Mouse (Mus musculus) hindbrain, embryonic 10.5 days (tissue): Measurements from ENCODE around the gene Adk. TPM values are rescaled to one million over a fixed set of nuclear protein-coding genes. Genes with fewer than 3 reads are reported as not detected.
A peak's percentile ranks its signal among the peaks of the same experiment; 100 is the strongest.
"Not testable (repeated sequence)": the region's sequence is repeated elsewhere in the genome, so short reads cannot be mapped to it uniquely, and the experiment has no call there.

Experiments used
- DNase-seq: peaks from one replicate; pipeline ENCODE4 v3.0.0-alpha.2; 2017; ENCODE audit warnings: low spot score
- H3K27ac ChIP-seq: fragments of 300-500 bp; sonication (generic); 2 replicates; pipeline ENCODE4 v1.5.1; 2016; ENCODE audit warnings: mild to moderate bottlenecking, moderate library complexity
- H3K27me3 ChIP-seq: fragments of 300-500 bp; sonication (generic); 2 replicates; pipeline ENCODE4 v1.6.1; 2016; ENCODE audit warnings: mild to moderate bottlenecking; ENCODE audit not compliant: poor library complexity, insufficient read depth, severe bottlenecking
- H3K36me3 ChIP-seq: fragments of 300-500 bp; sonication (generic); 2 replicates; pipeline ENCODE4 v1.6.1; 2016; ENCODE audit warnings: mild to moderate bottlenecking, moderate library complexity
- H3K4me1 ChIP-seq: fragments of 300-500 bp; sonication (generic); replicated peaks from 2 replicates; pipeline ENCODE4 v1.6.1; 2016; ENCODE audit warnings: mild to moderate bottlenecking
- H3K4me3 ChIP-seq: fragments of 300-500 bp; sonication (generic); 2 replicates; pipeline ENCODE4 v1.5.1; 2016; ENCODE audit warnings: mild to moderate bottlenecking, moderate library complexity
- H3K9me3 ChIP-seq: fragments of 300-500 bp; sonication (generic); 2 replicates; pipeline ENCODE4 v1.6.1; 2016; ENCODE audit warnings: mild to moderate bottlenecking, moderate library complexity
- WGBS: fragments of 180-500 bp; shearing (Covaris S2); methylation state at CpG from one replicate; pipeline ENCODE4 v1.1.7; 2016; 5-methylcytosine and 5-hydroxymethylcytosine counted together
- polyA plus RNA-seq: library from polyadenylated mRNA; unstranded; fragments of >200 nt; fragmentation: Nextera tagmentation; extraction: Ambion mirVana; gene quantifications from 2 replicates; pipeline ENCODE4 v1.2.1, GENCODE M21; 2016

Gene Adk
- polyA plus RNA-seq, 1 experiment from 2014 or later = 115 TPM

- Histone ChIP-seq H3K36me3 (no peaks in the 10 kb centered on the region), H3K27ac (no peak overlapping the region)
- 91% methylated on average over 3 of the region's 3 CpGs for WGBS
Measured at GRCm38 (mm10) chr14:21485961-21486520, 433.7 kb downstream of the Adk start.

DNA sequence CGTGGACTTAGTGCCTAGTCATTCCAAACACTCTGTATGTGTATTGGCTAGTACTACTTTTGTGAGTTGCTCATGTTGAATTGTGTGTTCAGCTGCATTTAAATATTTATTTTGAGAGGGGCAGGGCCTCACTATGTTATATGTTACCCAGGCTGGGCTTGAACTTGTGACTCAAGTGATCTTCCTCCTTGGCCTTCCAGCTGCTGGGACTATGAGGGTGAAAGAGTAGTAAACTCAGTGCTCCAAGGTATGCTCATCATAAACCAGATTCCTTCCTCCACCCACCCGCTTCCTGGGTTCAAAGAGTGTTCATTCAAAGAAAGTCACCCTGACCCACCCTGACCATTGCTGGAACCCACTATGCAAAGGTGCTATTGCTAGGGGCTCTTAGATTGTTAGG is 434.8 kb downstream of the Adk start:
- H3K36me3 ChIP-seq, DNase-seq, H3K27me3 ChIP-seq, H3K4me1 ChIP-seq, H3K4me3 ChIP-seq, H3K27ac ChIP-seq, H3K9me3 ChIP-seq: not testable (repeated sequence)
- WGBS = 85% methylated on average over 2 of the region's 2 CpGs

More at GRCm38 (mm10) chr14:21485961-21486520, 433.7 kb downstream of the Adk start:
- no peaks in the 10 kb centered on the region for H3K27me3 ChIP-seq
- H3K9me3 ChIP-seq = no peaks in the 10 kb centered on the region
- DNase-seq = no peak
- no peak overlapping the region for H3K4me3 ChIP-seq
- peaks cover 8% of the 10 kb centered on the region for H3K4me1 ChIP-seq

- not testable (repeated sequence) for H3K36me3 ChIP-seq, DNase-seq, H3K27me3 ChIP-seq, H3K4me3 ChIP-seq, H3K4me1 ChIP-seq, H3K9me3 ChIP-seq
- peak overlapping the region; percentile 63 for H3K27ac ChIP-seq
- WGBS = 72% methylated on average over 9 of the region's 9 CpGs
Measured at GRCm38 (mm10) chr14:21488426-21489115, 436.2 kb downstream of the Adk start.

GRCm38 (mm10) chr14:21489116-21489485 is 436.7 kb downstream of the Adk start:
- Histone ChIP-seq H3K27ac (peak overlapping the region; percentile 63), H3K4me3 (no peak overlapping the region), H3K9me3 (no peaks in the 10 kb centered on the region), H3K36me3 (no peaks in the 10 kb centered on the region), H3K4me1 (peaks cover 8% of the 10 kb centered on the region), H3K27me3 (no peaks in the 10 kb centered on the region)
- no peak for DNase-seq
- 52% methylated on average over 3 of the region's 3 CpGs for WGBS

- WGBS = 82% methylated on average over 4 of the region's 4 CpGs
- Histone ChIP-seq H3K36me3 (no peaks in the 10 kb centered on the region), H3K4me3 (no peak overlapping the region), H3K9me3 (no peaks in the 10 kb centered on the region), H3K27ac (no peak overlapping the region), H3K27me3 (no peaks in the 10 kb centered on the region), H3K4me1 (peaks cover 8% of the 10 kb centered on the region)
- DNase-seq = no peak
Measured at GRCm38 (mm10) chr14:21490141-21490540, 437.8 kb downstream of the Adk start.

Other genes starting within 250 kb of the Adk start
- 0.47 and 0.52 TPM in 2 replicates for gene Plau, start 215.9 kb upstream of the Adk start, polyA plus RNA-seq
- gene Vcl, start 123.2 kb upstream of the Adk start, polyA plus RNA-seq = 31.8 and 32.9 TPM in 2 replicates
- gene Ap3m1, start 66 bp upstream of the Adk start, polyA plus RNA-seq = 99.0 and 110 TPM in 2 replicates